Mouse (Mus musculus) forebrain, embryonic 11.5 days (tissue): ENCODE results near the gene Rwdd2a. TPM values are rescaled to one million over a fixed set of nuclear protein-coding genes. Genes with fewer than 3 reads are reported as not detected.

Source experiments
- ATAC-seq: fragments of 200-750 bp; cut with Nextera tagmentation; replicated peaks from 2 replicates; pipeline ENCODE4 v1.8.0; 2017; ENCODE audit warnings: moderate TSS enrichment; ENCODE audit not compliant: low FRiP score
- DNase-seq: peaks from one replicate; pipeline ENCODE4 v3.0.0-alpha.2; 2017; ENCODE audit warnings: low spot score
- H3K27ac ChIP-seq: fragments of 300-500 bp; sonication (generic); 2 replicates; pipeline ENCODE4 v1.5.1; 2014; ENCODE audit warnings: low read depth, low read length
- H3K27me3 ChIP-seq: fragments of 300-500 bp; sonication (generic); 2 replicates; pipeline ENCODE4 v1.6.1; 2014; ENCODE audit warnings: mild to moderate bottlenecking, low read length, mixed read lengths; ENCODE audit not compliant: control insufficient read depth, insufficient read depth
- H3K36me3 ChIP-seq: fragments of 300-500 bp; sonication (generic); 2 replicates; pipeline ENCODE4 v1.6.1; 2014; ENCODE audit warnings: mild to moderate bottlenecking, low read length, moderate library complexity, mixed read lengths; ENCODE audit not compliant: control insufficient read depth, insufficient read depth
- H3K4me1 ChIP-seq: fragments of 300-500 bp; sonication (generic); replicated peaks from 2 replicates; pipeline ENCODE4 v1.6.1; 2014; ENCODE audit warnings: low read length, mixed read lengths; ENCODE audit not compliant: control insufficient read depth, insufficient read depth
- H3K4me2 ChIP-seq: fragments of 300-500 bp; sonication (generic); 2 replicates; pipeline ENCODE4 v1.6.1; 2014; ENCODE audit warnings: low read depth, mild to moderate bottlenecking, low read length, moderate library complexity, mixed read lengths; ENCODE audit not compliant: severe bottlenecking
- H3K4me3 ChIP-seq: fragments of 300-500 bp; sonication (generic); 2 replicates; pipeline ENCODE4 v1.5.1; 2014; ENCODE audit warnings: low read depth, low read length
- H3K9ac ChIP-seq: fragments of 300-500 bp; sonication (generic); 2 replicates; pipeline ENCODE4 v1.6.1; 2014; ENCODE audit warnings: low read length
- H3K9me3 ChIP-seq: fragments of 300-500 bp; sonication (generic); 2 replicates; pipeline ENCODE4 v1.6.1; 2016; ENCODE audit warnings: low read length, mixed read lengths; ENCODE audit not compliant: control insufficient read depth
- WGBS: fragments of 180-500 bp; shearing (Covaris S2); extraction: QIAGEN DNeasy Blood & Tissue Kit; methylation state at CpG from one replicate; pipeline ENCODE4 v1.1.7; 2014; 5-methylcytosine and 5-hydroxymethylcytosine counted together
- polyA plus RNA-seq: library from polyadenylated mRNA; unstranded; fragments of >200 nt; fragmentation: Nextera tagmentation; extraction: Ambion mirVana; gene quantifications from 2 replicates; pipeline ENCODE4 v1.2.1, GENCODE M21; 2014

Rwdd2a gene
- polyA plus RNA-seq, 1 experiment from 2014 or later: 3.8 TPM

DNA sequence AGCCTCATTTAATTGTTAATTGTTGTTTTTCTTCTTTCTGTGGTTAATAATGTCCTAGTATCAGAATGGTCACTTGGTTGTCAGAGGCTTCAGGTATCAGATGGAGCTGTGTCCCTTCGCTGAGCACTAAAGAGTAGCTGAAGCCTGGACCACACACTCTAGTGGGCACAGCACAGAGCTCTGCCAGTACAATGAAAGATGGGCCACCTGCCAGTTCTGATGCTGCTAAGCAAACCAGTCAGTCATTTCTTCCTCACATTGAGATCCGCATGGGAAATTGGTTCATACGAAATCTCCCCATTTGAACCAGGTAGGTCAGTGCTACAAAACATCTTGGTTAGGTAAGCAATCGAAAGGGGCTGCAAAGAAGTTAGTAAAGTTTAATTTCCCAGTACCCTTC lies 17.1 kb upstream of the Rwdd2a start:
- DNase-seq (no peak), ATAC-seq (no peak)
- no peaks in the 10 kb centered on the region for H3K9me3 ChIP-seq
- no peaks in the 10 kb centered on the region; the same call in none of the 2 replicates for H3K36me3 ChIP-seq
- H3K4me2 ChIP-seq: no peak overlapping the region
- H3K9ac ChIP-seq: no peak overlapping the region
- no peaks in the 10 kb centered on the region for H3K27me3 ChIP-seq
- no peak overlapping the region for H3K4me3 ChIP-seq
- WGBS: 95% methylated on average over 4 of the region's 4 CpGs
- H3K4me1 ChIP-seq: no peaks in the 10 kb centered on the region
- no peak overlapping the region for H3K27ac ChIP-seq

DNA sequence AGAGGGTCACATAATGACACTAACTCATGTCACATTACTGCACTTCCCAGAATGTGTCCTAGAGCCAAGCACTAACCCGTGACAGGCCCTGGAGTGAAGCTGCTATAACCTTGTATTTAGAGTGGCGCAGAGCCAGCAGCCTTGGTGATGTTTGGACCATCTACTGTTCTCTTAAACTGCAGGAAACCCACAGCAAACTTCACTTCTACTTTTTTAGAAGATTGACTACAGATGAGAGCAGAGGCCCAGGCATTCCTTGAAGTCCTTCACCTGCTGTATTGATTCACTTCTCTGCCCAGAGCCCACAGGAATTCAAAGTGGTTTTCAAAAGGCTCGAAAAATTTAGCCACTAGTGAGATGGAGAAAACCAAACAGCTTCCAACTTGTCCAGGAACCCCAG lies 11.2 kb upstream of the Rwdd2a start:
- WGBS: 92% methylated on average over 3 of the region's 3 CpGs
- H3K4me2 ChIP-seq: no peak overlapping the region
- DNase-seq (no peak), ATAC-seq (no peak)
- H3K4me1 ChIP-seq: no peaks in the 10 kb centered on the region
- no peaks in the 10 kb centered on the region for H3K27me3 ChIP-seq
- no peaks in the 10 kb centered on the region; the same call in none of the 2 replicates for H3K36me3 ChIP-seq
- H3K9ac ChIP-seq: no peak overlapping the region
- no peak overlapping the region for H3K27ac ChIP-seq
- no peaks in the 10 kb centered on the region for H3K9me3 ChIP-seq
- H3K4me3 ChIP-seq: no peak overlapping the region

DNA sequence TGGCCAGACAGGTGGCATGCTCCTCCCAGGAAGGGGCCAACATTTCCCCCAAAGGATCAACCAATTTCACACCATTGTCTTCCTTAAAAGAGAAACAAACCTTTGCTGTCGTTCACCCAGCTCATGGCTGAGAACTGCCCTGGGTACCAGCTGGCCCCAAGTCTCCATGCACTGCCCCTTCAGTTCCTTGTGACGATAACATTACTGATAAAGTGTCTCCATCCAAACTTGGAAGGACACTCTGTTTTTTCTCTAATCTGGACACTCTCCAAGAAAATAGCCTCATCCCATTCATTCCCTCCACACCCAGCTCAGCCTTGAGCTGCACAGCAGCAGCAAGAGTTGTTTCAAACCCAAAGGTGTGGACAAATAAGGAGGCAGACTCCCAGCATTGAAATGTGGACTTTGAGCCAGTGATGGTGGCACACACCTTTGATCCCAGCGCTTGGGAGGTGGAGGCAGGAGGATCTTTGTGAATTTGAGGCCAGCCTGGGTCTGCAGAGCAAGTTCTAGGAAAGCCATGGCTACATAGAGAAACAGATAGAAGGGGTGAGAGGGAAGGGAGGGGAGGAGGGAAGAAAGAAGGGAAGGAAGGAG lies 2.4 kb upstream of the Rwdd2a start:
- DNase-seq: no peak
- H3K4me2 ChIP-seq: no peak overlapping the region
- H3K27ac ChIP-seq: no peak overlapping the region
- no peak overlapping the region for H3K9ac ChIP-seq
- WGBS: 86% methylated on average over 3 of the region's 3 CpGs
- H3K4me3 ChIP-seq: no peak overlapping the region
- H3K27me3 ChIP-seq: no peaks in the 10 kb centered on the region
- ATAC-seq: no peak
- no peaks in the 10 kb centered on the region; the same call in 1 of the 2 replicates for H3K36me3 ChIP-seq
- H3K4me1 ChIP-seq: peaks cover 5% of the 10 kb centered on the region; the same call in 1 of the 2 replicates
- no peaks in the 10 kb centered on the region for H3K9me3 ChIP-seq

DNA sequence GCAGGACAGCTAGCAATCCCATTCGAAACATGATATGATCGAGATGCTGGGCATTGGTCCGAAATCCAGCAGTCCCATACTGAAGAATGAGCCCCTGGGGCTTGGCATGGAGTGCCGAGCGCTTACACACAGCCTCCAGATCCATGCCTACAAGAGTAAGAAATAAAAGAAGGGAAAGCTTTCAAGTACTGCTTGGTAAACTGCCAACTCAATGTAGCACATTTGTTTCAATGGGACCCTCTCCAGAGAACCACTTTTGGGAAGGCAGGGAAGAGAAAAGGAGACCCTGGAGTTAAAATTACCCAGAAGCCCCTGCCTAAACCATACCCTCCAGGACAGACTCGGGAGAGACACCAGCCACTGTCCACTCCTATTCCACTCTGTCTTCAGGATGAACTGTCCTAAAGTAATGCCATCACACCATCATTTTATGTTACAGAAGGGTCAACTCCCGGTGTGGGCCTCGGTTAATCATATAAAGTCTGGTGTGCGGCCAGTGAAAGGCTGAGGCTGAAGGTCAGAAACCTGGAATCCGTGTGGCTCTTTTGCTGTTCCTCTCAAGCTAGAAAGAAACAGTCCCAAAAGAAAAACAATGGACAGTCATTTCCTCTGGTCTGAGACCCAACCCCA lies 1.4 kb upstream of the Rwdd2a start:
- Histone ChIP-seq H3K9ac (no peak overlapping the region), H3K27ac (no peak overlapping the region), H3K4me1 (peaks cover 5% of the 10 kb centered on the region; the same call in 1 of the 2 replicates), H3K4me2 (peak overlapping the region; percentile 95; the same call in 1 of the 2 replicates), H3K27me3 (no peaks in the 10 kb centered on the region), H3K9me3 (no peaks in the 10 kb centered on the region), H3K4me3 (peak overlapping the region; percentile 65; the same call in 1 of the 2 replicates), H3K36me3 (no peaks in the 10 kb centered on the region; the same call in 1 of the 2 replicates)
- DNase-seq (no peak), ATAC-seq (no peak)
- 81% methylated on average over 10 of the region's 10 CpGs for WGBS

DNA sequence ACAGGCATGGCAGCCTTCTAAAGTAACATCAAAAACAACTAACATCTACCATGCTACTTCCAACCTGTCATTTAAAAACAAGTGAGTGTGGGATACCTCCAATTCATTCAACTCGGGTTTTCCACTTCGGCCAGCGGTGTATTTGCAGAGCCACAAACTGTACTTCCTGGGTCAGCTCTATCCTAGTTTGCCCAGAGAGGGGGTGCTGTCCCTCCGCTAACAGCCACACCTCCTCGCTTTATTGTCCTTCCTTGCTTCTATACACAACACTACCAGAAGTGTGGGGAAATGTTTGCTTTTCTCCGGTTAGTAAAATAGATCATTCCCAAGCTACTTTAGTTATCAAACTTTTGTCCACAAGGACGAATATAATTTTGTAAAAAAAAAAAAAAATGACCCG lies 845 bp upstream of the Rwdd2a start:
- no peak overlapping the region for H3K27ac ChIP-seq

DNA sequence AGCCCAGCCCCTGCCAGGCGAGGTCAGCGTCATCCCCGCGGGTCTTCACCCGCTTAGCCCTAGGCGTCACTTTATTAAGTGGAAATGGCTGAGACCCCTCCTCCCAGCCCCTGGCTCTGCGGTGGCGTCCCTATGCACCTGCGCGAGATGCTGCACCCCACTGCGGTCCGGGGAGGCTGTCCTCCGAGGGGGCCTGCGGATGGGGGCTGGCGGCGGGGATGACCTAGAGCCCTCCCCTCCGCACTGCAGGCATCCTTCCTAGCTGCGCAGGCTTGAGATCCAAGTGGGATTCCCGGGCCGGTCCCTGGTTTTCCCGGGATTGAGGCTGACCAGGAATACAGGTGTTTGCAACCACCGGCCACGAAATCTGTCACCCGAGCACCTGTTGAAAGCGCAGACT lies 405 bp downstream of the Rwdd2a start:
- peak; percentile 67 for DNase-seq
- H3K27me3 ChIP-seq: no peaks in the 10 kb centered on the region
- no peak overlapping the region for H3K27ac ChIP-seq
- H3K9me3 ChIP-seq: no peaks in the 10 kb centered on the region
- peak overlapping the region; percentile 65 for H3K4me3 ChIP-seq
- no peaks in the 10 kb centered on the region; the same call in 1 of the 2 replicates for H3K36me3 ChIP-seq
- WGBS: under 1% methylated on average over 25 of the region's 25 CpGs
- peak overlapping the region; percentile 52 for H3K9ac ChIP-seq
- no peak for ATAC-seq
- peak overlapping the region; percentile 95 for H3K4me2 ChIP-seq
- peaks cover 5% of the 10 kb centered on the region; the same call in 1 of the 2 replicates for H3K4me1 ChIP-seq

More for the DNA sequence above, 845 bp upstream of the Rwdd2a start:
- 24% methylated on average over 8 of the region's 8 CpGs for WGBS
- H3K4me2 ChIP-seq: peak overlapping the region; percentile 95
- no peaks in the 10 kb centered on the region for H3K27me3 ChIP-seq
- peaks cover 5% of the 10 kb centered on the region; the same call in 1 of the 2 replicates for H3K4me1 ChIP-seq
- peak overlapping the region; percentile 65 for H3K4me3 ChIP-seq
- no peaks in the 10 kb centered on the region; the same call in 1 of the 2 replicates for H3K36me3 ChIP-seq
- DNase-seq (no peak), ATAC-seq (no peak)
- no peak overlapping the region for H3K9ac ChIP-seq
- no peaks in the 10 kb centered on the region for H3K9me3 ChIP-seq

DNA sequence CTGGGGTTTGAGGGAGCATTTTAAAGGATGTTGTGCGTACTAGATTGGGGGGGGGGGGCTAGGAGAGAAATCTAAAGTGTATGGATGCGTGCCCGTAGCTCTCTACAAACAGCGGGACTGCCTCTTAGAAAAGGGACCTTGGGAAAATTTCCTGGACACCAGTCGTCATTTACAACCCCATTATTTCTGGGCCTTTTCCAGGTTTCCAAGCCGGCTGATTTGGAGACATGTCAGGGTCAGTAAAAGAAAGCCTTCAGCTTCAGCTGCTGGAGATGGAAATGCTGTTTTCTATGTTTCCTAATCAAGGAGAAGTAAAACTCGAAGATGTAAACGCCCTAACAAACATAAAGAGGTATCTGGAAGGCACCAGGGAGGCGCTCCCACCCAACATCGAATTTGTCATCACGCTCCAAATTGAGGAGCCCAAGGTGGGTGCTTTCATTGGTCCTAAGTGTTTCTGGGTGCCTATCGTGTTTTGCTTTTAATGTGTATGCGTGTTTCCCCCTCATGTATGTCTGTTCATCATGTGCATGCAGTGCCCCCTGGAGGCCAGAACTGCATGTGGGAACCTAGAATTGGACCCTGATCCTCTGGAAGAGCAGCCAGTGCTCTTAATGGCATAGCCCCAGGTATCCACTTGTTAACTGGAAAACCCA lies 973 bp downstream of the Rwdd2a start:
- Histone ChIP-seq H3K36me3 (no peaks in the 10 kb centered on the region; the same call in 1 of the 2 replicates), H3K4me2 (peak overlapping the region; percentile 95), H3K9ac (no peak overlapping the region; the same call in 1 of the 2 replicates), H3K4me1 (peaks cover 5% of the 10 kb centered on the region; the same call in 1 of the 2 replicates), H3K9me3 (no peaks in the 10 kb centered on the region), H3K27me3 (no peaks in the 10 kb centered on the region), H3K27ac (no peak overlapping the region), H3K4me3 (peak overlapping the region; percentile 65)
- ATAC-seq (0 out of 2 replicates have a peak, but pooled peaks have one; percentile 0), DNase-seq (peak; percentile 89)
- WGBS: 6% methylated on average over 13 of the region's 13 CpGs

DNA sequence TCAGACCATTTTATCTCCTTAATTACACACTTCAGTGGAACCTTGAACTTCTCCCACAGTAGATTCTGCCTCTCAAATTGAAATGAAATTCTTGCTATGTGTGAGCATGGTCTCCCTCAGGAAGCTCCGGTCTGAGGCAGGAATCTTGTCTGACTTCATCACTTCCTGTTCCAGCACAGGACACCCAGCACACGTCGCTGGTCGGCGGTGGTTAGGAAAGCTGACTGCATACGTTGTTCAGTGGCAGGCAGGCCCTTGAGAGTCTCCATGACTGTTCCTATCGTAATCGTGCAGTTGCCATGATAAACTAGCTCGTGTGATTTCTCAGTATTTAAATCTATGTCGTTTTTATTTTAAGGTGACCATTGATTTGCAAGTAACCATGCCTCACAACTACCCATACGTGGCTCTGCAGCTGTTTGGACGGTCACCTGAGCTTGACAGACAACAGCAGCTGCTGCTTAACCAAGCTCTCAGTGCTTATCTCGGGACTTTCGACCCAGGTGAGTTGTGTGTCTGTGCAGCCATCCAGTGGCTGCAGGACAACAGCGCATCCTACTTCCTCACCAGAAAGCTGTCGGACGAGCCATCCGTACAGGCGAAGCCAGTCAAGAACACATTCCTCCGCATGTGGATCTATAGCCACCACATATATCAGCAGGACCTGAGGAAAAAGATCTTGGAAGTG lies 2.0 kb downstream of the Rwdd2a start:
- Histone ChIP-seq H3K9me3 (no peaks in the 10 kb centered on the region), H3K27me3 (no peaks in the 10 kb centered on the region), H3K36me3 (no peaks in the 10 kb centered on the region; the same call in 1 of the 2 replicates), H3K4me2 (no peak overlapping the region), H3K4me3 (no peak overlapping the region), H3K27ac (no peak overlapping the region), H3K4me1 (peaks cover 5% of the 10 kb centered on the region; the same call in 1 of the 2 replicates), H3K9ac (no peak overlapping the region)
- no peak for ATAC-seq
- 85% methylated on average over 20 of the region's 20 CpGs for WGBS
- peak; percentile 38 for DNase-seq
